ENCODE assay signal across 9 mouse cellular contexts in the genomic region with DNA sequence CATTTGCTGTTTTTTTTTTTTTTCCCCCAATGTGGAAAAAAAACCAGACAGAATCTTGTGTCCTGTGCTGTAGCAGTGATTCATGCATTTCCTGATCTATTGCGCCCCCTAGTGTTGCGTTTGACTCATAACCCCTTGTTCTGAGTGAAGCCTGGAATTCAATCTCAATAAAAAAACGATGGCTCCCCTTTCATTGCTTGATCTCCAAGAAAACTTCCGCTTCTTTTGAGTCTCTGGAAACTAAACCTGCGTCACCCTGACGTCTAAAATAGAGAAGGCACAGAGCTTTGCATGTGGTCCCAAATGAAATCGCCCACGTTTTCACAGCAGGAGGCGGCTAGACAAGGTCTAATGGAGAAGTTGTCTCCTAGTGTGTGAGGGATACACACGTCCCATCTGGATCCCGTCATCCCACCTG. TPM values are rescaled to one million over a fixed set of nuclear protein-coding genes. Genes with fewer than 3 reads are reported as not detected.
DNase-seq lines count a peak whose midpoint lies in the region; ATAC-seq and TF ChIP-seq lines count a peak whose summit lies in the region.
"Had no signal": no experiment of that assay in that cellular context is flagged by ENCODE, and none has a peak within 500 bp of the region (broad histone marks: within the 10 kb centered on the region; RNA-seq: fewer than 3 reads in every experiment).

No protein-coding gene starts in this region.

- DNase-seq in gastrocnemius, postnatal 10 days: peak; percentile 25
- no peak for DNase-seq in gastrocnemius, postnatal 14 days
- peak; percentile 22 to 62 for DNase-seq in heart, postnatal 14 days
- peak; percentile 66 to 72 for DNase-seq in left cerebral cortex, adult 2 months (ENCODE audit: extremely low spot score in 1 of 2, low spot score in 2 of 2)
- peak; percentile 46 for DNase-seq in lung, postnatal 25 days (ENCODE audit: low spot score)
- peak; percentile 32 for DNase-seq in skeletal muscle tissue, adult 2 months (ENCODE audit: low read depth, low spot score)

- H3K27me3 ChIP-seq in embryonic facial prominence, embryonic 12.5 days: no peaks in the 10 kb centered on the region

- H3K36me3 ChIP-seq in embryonic facial prominence, embryonic 12.5 days: no peaks in the 10 kb centered on the region

- 13% methylated on average over 11 of the region's 11 CpGs for WGBS in embryonic facial prominence, embryonic 12.5 days

- intact Hi-C loops in gastrocnemius, postnatal 14 days (cut with DNase I; ENCODE audit: low total_unique reads): no loop called here
- intact Hi-C loops in heart, postnatal 14 days (cut with DNase I): no loop called here
- intact Hi-C loops in left cerebral cortex, adult 2 months (cut with DNase I): loop anchor here (1.0 to 5.0 kb wide), 4 partner anchors 25 to 795 kb away; no protein-coding TSS in a partner anchor

- 0 out of 2 replicates have a peak overlapping the region, but pooled peaks have one; percentile 15 for H3K4me2 ChIP-seq in embryonic facial prominence, embryonic 12.5 days (replicated peaks)

- H3K4me3 ChIP-seq in embryonic facial prominence, embryonic 12.5 days: no peak overlapping the region
- no peak overlapping the region for H3K4me3 ChIP-seq in left cerebral cortex, adult 2 months

- H3K4me1 ChIP-seq in embryonic facial prominence, embryonic 12.5 days: 0 out of 2 replicates have a peak, but pooled peaks cover 5% of the 10 kb centered on the region

- ATAC-seq in activated CD4-positive, CD25-positive, alpha-beta regulatory T cell, adult 4 months: peak; percentile 36
- no peak for ATAC-seq in embryonic facial prominence, embryonic 12.5 days (ENCODE audit: insufficient number of reproducible peaks, insufficient read depth, low FRiP score, low TSS enrichment)

- no peak overlapping the region for H3K9ac ChIP-seq in embryonic facial prominence, embryonic 12.5 days

- H3K27ac ChIP-seq in embryonic facial prominence, embryonic 12.5 days: no peak overlapping the region
- no peak overlapping the region for H3K27ac ChIP-seq in left cerebral cortex, adult 2 months
- H3K27ac ChIP-seq: macrophage had no signal

- peak; percentile 77 for TF ChIP-seq CTCF in left cerebral cortex, adult 2 months (IDR thresholded peaks at IDR 0.05)

- H3K9me3 ChIP-seq in embryonic facial prominence, embryonic 12.5 days: no peaks in the 10 kb centered on the region

RNA-seq across cellular contexts. Expression of a gene that starts 15.3 kb away (rescaled TPM):
- total RNA-seq in gastrocnemius, postnatal 10 days (2021): 10 to 100 TPM; 15.1 to 15.8 TPM
- total RNA-seq in gastrocnemius, postnatal 14 days (2021): 10 to 100 TPM; 15.8 to 17.9 TPM
- 100 to 1,000 TPM; 149 to 152 TPM for polyA plus RNA-seq in activated CD4-positive, CD25-positive, alpha-beta regulatory T cell, adult 4 months (2017; shearing (Covaris generic))
- polyA plus RNA-seq in embryonic facial prominence, embryonic 12.5 days (2016; fragmentation: Nextera tagmentation; extraction: Ambion mirVana): 16.3 and 17.3 TPM in 2 replicates
- total RNA-seq in heart, postnatal 14 days (2021): 10 to 100 TPM; 26.0 to 27.3 TPM
- 10 to 100 TPM; 20.7 to 24.0 TPM for total RNA-seq in left cerebral cortex, adult 2 months (2021)
